ENCODE assay signal across 8 mouse cellular contexts in the genomic region with DNA sequence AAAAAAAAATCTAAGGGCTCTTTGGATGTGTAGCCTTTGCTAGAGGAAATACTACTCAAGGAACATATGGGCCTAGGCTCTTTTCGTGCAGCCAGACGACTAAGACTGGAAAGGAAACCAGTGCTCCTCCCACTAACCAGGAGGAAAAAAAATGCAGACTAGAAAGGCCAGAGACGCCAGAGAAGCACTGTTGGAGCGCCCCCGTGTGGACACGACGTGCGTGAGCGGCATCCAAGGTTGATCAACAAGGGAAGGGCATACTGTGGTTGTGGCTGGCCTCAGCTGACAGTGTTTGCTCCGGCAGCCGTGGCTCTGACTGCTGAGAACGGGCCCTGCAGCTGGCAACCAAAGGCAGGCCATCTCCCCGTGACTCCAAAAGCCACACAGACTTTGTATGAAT. TPM values are rescaled to one million over a fixed set of nuclear protein-coding genes. Genes with fewer than 3 reads are reported as not detected.
A peak's percentile ranks its signal among the peaks of the same experiment; 100 is the strongest.
DNase-seq lines count a peak whose midpoint lies in the region; ATAC-seq and TF ChIP-seq lines count a peak whose summit lies in the region.

No protein-coding gene starts in this region.

- H3K27ac ChIP-seq in ES-E14 (ENCODE audit: insufficient read depth, low read depth, low read length, poor library complexity, severe bottlenecking), result no peak overlapping the region; the same call in 1 of the 2 replicates
- peak overlapping the region; percentile 96 for H3K27ac ChIP-seq in forebrain, embryonic 15.5 days (replicated peaks)
- H3K27ac ChIP-seq in liver, embryonic 16.5 days (ENCODE audit: low read length), result no peak overlapping the region
- H3K27ac ChIP-seq in neural tube, embryonic 13.5 days (replicated peaks), result peak overlapping the region; percentile 92

- intact Hi-C loops in heart, postnatal 14 days (cut with DNase I), result no loop called here

- peak overlapping the region; percentile 40; the same call in 1 of the 2 replicates for H3K9ac ChIP-seq in ES-E14 (ENCODE audit: insufficient read depth, low read depth, low read length, poor library complexity, severe bottlenecking)
- H3K9ac ChIP-seq in forebrain, embryonic 15.5 days (replicated peaks), result 0 out of 2 replicates have a peak overlapping the region, but pooled peaks have one; percentile 29
- H3K9ac ChIP-seq in liver, embryonic 16.5 days (ENCODE audit: low read depth, low read length), result no peak overlapping the region
- peak overlapping the region; percentile 56; the same call in 1 of the 2 replicates for H3K9ac ChIP-seq in neural tube, embryonic 13.5 days

- H3K36me3 ChIP-seq in ES-E14 (ENCODE audit: control insufficient read depth, insufficient read depth, low read length, poor library complexity, severe bottlenecking), result no peaks in the 10 kb centered on the region
- H3K36me3 ChIP-seq in forebrain, embryonic 15.5 days, result no peaks in the 10 kb centered on the region
- no peaks in the 10 kb centered on the region for H3K36me3 ChIP-seq in liver, embryonic 16.5 days (ENCODE audit: control insufficient read depth, insufficient read depth)
- no peaks in the 10 kb centered on the region for H3K36me3 ChIP-seq in neural tube, embryonic 13.5 days

- peaks cover 7 to 28% of the 10 kb centered on the region in 2 experiments for H3K4me1 ChIP-seq in ES-E14 (ENCODE audit: control insufficient read depth in 2 of 2, insufficient read depth in 2 of 2, low read length in 2 of 2, poor library complexity in 1 of 2)
- peaks cover 33% of the 10 kb centered on the region for H3K4me1 ChIP-seq in forebrain, embryonic 15.5 days
- H3K4me1 ChIP-seq in liver, embryonic 16.5 days (ENCODE audit: control insufficient read depth, low read depth, low read length), result no peaks in the 10 kb centered on the region
- H3K4me1 ChIP-seq in neural tube, embryonic 13.5 days (replicated peaks), result peaks cover 38% of the 10 kb centered on the region

- peak overlapping the region; percentile 16; the same call in 1 of the 2 replicates for H3K4me2 ChIP-seq in forebrain, embryonic 15.5 days (replicated peaks)
- no peak overlapping the region for H3K4me2 ChIP-seq in liver, embryonic 16.5 days (ENCODE audit: low read depth, low read length)
- peak overlapping the region; percentile 34 for H3K4me2 ChIP-seq in neural tube, embryonic 13.5 days

- H3K4me3 ChIP-seq in ES-E14 (ENCODE audit: insufficient read depth in 1 of 2, low read depth in 1 of 2, low read length in 2 of 2, poor library complexity in 1 of 2, severe bottlenecking in 1 of 2), result peak overlapping the region; percentile 38 to 40; a peak in 3 of 4 replicates
- peak overlapping the region; percentile 19; the same call in 1 of the 2 replicates for H3K4me3 ChIP-seq in forebrain, embryonic 15.5 days
- no peak overlapping the region for H3K4me3 ChIP-seq in liver, embryonic 16.5 days (ENCODE audit: low read depth, low read length)
- H3K4me3 ChIP-seq in neural tube, embryonic 13.5 days, result no peak overlapping the region

- peak; percentile 64; the same call in 1 of the 2 replicates for ATAC-seq in forebrain, embryonic 15.5 days (replicated peaks)
- peak; percentile 46; the same call in 1 of the 2 replicates for ATAC-seq in liver, embryonic 16.5 days (ENCODE audit: low read depth)
- peak; percentile 74 for ATAC-seq in neural tube, embryonic 13.5 days (ENCODE audit: low read depth)

- peak; percentile 95 for DNase-seq in ES-E14 (ENCODE audit: low read depth, low spot score)
- peak; percentile 93 for DNase-seq in cerebellum, adult 11 months
- peak; percentile 96 to 98 for DNase-seq in heart, postnatal 14 days
- peak; percentile 95 for DNase-seq in large intestine, adult 2 months (ENCODE audit: low read depth, low spot score)
- peak; percentile 93 for DNase-seq in telencephalon, adult 2 months (ENCODE audit: low read depth, low spot score)

- in situ Hi-C loops in ES-E14 (cut with MboI; ENCODE audit: low sequenced_read_pairs in 2 of 2, unreplicated experiment in 2 of 2), result loop anchor here in 1 of 2 experiments (25.0 kb wide), 1 partner anchor 406 kb away; no protein-coding TSS in a partner anchor

- no peaks in the 10 kb centered on the region for H3K27me3 ChIP-seq in forebrain, embryonic 15.5 days
- H3K27me3 ChIP-seq in liver, embryonic 16.5 days (ENCODE audit: control insufficient read depth, insufficient read depth, low read depth, low read length), result peaks cover 3% of the 10 kb centered on the region; the same call in 1 of the 2 replicates
- no peaks in the 10 kb centered on the region for H3K27me3 ChIP-seq in neural tube, embryonic 13.5 days

- no peaks in the 10 kb centered on the region for H3K9me3 ChIP-seq in ES-E14 (ENCODE audit: control insufficient read depth, insufficient read depth, low read depth, low read length)
- no peaks in the 10 kb centered on the region for H3K9me3 ChIP-seq in forebrain, embryonic 15.5 days
- H3K9me3 ChIP-seq in liver, embryonic 16.5 days (replicated peaks; ENCODE audit: control insufficient read depth, low read length), result no peaks in the 10 kb centered on the region
- no peaks in the 10 kb centered on the region for H3K9me3 ChIP-seq in neural tube, embryonic 13.5 days

- WGBS in forebrain, embryonic 15.5 days, result 0% methylated on average over 13 of the region's 13 CpGs
- WGBS in large intestine, adult 2 months, result under 1% methylated on average over 13 of the region's 13 CpGs
- under 1% methylated on average over 13 of the region's 13 CpGs for WGBS in liver, embryonic 16.5 days (ENCODE audit: insufficient replicate concordance)
- WGBS in neural tube, embryonic 13.5 days, result under 1% methylated on average over 13 of the region's 13 CpGs

TF ChIP-seq in ES-E14, 5 proteins besides CTCF, POLR2A, EP300 and RAD21:
- TF ChIP-seq MAFK (IDR thresholded peaks at IDR 0.05; ENCODE audit: insufficient read depth, low read depth, low read length) (0 out of 2 replicates have a peak, but pooled peaks have one; percentile 52), ZNF384 (IDR thresholded peaks at IDR 0.05; ENCODE audit: low read depth, low read length) (peak; percentile 98), HCFC1 (IDR thresholded peaks at IDR 0.05; ENCODE audit: borderline replicate concordance, insufficient read depth, low read length) (0 out of 2 replicates have a peak, but pooled peaks have one; percentile 44), CHD2 (IDR thresholded peaks at IDR 0.05; ENCODE audit: low read depth, low read length) (no peak), ZC3H11A (IDR thresholded peaks at IDR 0.05; ENCODE audit: borderline replicate concordance, low read depth, low read length) (peak; percentile 51; the same call in 1 of the 2 replicates)

RNA-seq across cellular contexts. Expression of gene Apol7a, which starts 30.8 kb away (rescaled TPM):
- 0.11 and 0.27 TPM in 2 replicates for total RNA-seq in ES-E14 (2012; rRNA removed)
- not detected in 2 replicates for polyA plus RNA-seq in forebrain, embryonic 15.5 days (2015; fragmentation: Nextera tagmentation; extraction: Ambion mirVana)
- total RNA-seq in heart, postnatal 14 days (2021), result under 1 TPM in 1 of 2 experiments, not detected in 1; 0.17 TPM
- polyA plus RNA-seq in large intestine, adult 2 months (2012; rRNA removed), result 43.7 and 83.1 TPM in 2 replicates
- 3.9 and 7.3 TPM in 2 replicates for polyA plus RNA-seq in liver, embryonic 16.5 days (2015; fragmentation: Nextera tagmentation; extraction: Ambion mirVana)
- 0.29 TPM in 1 of 2 replicates, not detected in the other for polyA plus RNA-seq in neural tube, embryonic 13.5 days (2015; fragmentation: Nextera tagmentation; extraction: Ambion mirVana)

RNA-seq across cellular contexts. Expression of gene Apol9a, which starts 42.8 kb away (rescaled TPM):
- not detected in 2 replicates for total RNA-seq in ES-E14 (2012; rRNA removed)
- polyA plus RNA-seq in forebrain, embryonic 15.5 days (2015; fragmentation: Nextera tagmentation; extraction: Ambion mirVana), result 0.11 and 0.19 TPM in 2 replicates
- total RNA-seq in heart, postnatal 14 days (2021), result under 1 TPM in 1 of 2 experiments, not detected in 1; 0.29 TPM
- 22.6 and 91.1 TPM in 2 replicates for polyA plus RNA-seq in large intestine, adult 2 months (2012; rRNA removed)
- 0.15 TPM in 1 of 2 replicates, not detected in the other for polyA plus RNA-seq in liver, embryonic 16.5 days (2015; fragmentation: Nextera tagmentation; extraction: Ambion mirVana)
- polyA plus RNA-seq in neural tube, embryonic 13.5 days (2015; fragmentation: Nextera tagmentation; extraction: Ambion mirVana), result 0.41 and 0.43 TPM in 2 replicates

Comparison
In these comparisons a context has a peak if more than half of its experiments do, and no peak if none do; other contexts are left out.
1. H3K27ac ChIP-seq: peak in forebrain, embryonic 15.5 days (single experiment) and neural tube, embryonic 13.5 days (single experiment); none in ES-E14 (single experiment) and liver, embryonic 16.5 days (single experiment).
2. H3K4me3 ChIP-seq: peak in ES-E14 (2 of 2) and forebrain, embryonic 15.5 days (single experiment); none in liver, embryonic 16.5 days (single experiment) and neural tube, embryonic 13.5 days (single experiment).
3. RNA of gene Apol9a, which starts 42.8 kb away (polyA plus RNA-seq): 22.6 to 91.1 TPM in large intestine, adult 2 months; 0.41 to 0.43 TPM in neural tube, embryonic 13.5 days, 0.11 to 0.19 TPM in forebrain, embryonic 15.5 days and 0.15 TPM in liver, embryonic 16.5 days; every median in the first group is over 10 times any median in the second.
4. Peak in every context shown above with its lines, with median percentiles within 50 percentile points of each other: DNase-seq and ATAC-seq.